Mouse (Mus musculus) gastrocnemius, postnatal 10 days (tissue): Measurements from ENCODE around the gene Emc10. TPM values are rescaled to one million over a fixed set of nuclear protein-coding genes. Genes with fewer than 3 reads are reported as not detected.

Source experiments
- DNase-seq: peaks from one replicate; pipeline ENCODE4 v3.0.0; 2021; ENCODE audit warnings: mixed read lengths
- long read RNA-seq, 2 experiments: library from polyadenylated mRNA; stranded (forward); transcript quantifications; one replicate each; pipeline ENCODE4 v2.0.0; 2021
- total RNA-seq, 2 experiments: library from RNA; stranded (reverse); gene quantifications; 2 replicates each; pipeline ENCODE4 v1.2.3; 2021

Emc10 gene
- total RNA-seq, result 10 to 100 TPM; 50.8 to 52.6 TPM
- long read RNA-seq, experiment 1, transcript Emc10-202 (7 exons, 1,872 nt), result major isoform, 96 of 155 reads
- long read RNA-seq, experiment 1, transcript Emc10-201 (8 exons, 1,662 nt), result minor isoform, 43 of 155 reads
- long read RNA-seq, experiment 1, partial matches to known transcripts, result 11 of 155 reads
- long read RNA-seq, experiment 1, other reads (novel, unspliced or antisense), result 4 of 155 reads
- long read RNA-seq, experiment 2, transcript Emc10-202 (7 exons, 1,872 nt), result major isoform, 84 of 158 reads
- long read RNA-seq, experiment 2, transcript Emc10-201 (8 exons, 1,662 nt), result minor isoform, 59 of 158 reads
- long read RNA-seq, experiment 2, partial matches to known transcripts, result 9 of 158 reads
- long read RNA-seq, experiment 2, other reads (novel, unspliced or antisense), result 5 of 158 reads

DNA sequence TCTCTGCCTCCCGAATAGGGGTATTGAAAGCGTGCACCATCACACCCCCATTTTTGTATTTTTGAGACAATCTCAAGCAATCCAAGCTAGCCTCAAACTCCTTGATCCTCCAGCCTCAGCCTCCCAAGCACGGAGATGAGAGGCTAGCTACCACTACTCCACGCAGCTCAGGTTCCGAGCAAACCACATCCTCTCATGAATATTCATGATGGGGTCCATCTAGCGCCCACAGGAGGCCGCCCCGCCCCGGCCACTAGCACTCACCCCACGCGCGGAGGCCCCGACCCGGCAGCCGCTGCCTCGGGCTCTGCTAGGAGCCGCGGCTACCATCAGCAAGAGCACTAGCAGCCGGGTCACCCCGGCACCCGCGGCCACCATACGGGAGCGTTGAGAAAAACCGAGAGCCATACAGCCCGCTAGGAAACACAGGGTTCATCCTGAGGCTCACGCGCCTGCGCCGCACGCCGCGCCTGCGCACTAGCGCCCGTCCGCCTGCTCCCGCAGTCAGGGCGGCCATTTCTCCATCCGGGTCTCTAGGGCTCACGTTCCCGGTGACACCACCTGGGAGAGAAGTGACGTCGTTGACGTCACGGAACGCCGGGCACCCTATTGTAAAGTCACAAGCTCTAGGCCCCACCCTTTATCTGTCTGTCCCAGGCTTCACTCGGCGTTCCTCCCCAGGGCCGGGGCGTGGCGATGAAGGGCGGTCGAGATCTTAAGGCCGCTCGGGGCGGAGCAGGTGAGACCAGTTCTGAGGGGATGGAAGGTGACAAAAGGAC is at the start of gene Emc10, which contains the start of gene Fam71e1:
TSS of gene Emc10 (minus strand) at position 538 of the 779 bp plus-strand sequence.
TSS of gene Fam71e1 (plus strand) at position 590 of the 779 bp plus-strand sequence.
- peak; percentile 97 for DNase-seq

DNA sequence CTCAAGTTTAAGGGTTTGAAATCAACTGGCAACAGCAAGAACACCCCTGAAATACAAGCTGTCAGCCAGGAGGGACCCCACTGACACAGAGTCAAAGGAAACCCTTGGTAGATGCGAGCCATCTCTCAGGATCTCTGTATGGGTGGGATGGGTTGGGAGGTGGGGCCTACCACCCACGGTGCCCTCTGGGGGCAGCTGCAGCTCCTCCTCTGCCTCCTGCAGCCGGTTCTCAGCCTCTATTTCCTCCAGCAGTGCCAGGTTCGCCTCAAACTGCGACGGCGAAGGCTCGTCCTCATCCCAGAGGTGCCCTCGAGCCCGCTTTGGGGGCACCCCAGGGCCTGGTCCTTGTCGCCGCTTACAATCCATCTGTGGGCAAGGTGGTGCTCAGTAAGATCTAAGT is 46.7 kb upstream of the Emc10 start:
- no peak for DNase-seq

DNA sequence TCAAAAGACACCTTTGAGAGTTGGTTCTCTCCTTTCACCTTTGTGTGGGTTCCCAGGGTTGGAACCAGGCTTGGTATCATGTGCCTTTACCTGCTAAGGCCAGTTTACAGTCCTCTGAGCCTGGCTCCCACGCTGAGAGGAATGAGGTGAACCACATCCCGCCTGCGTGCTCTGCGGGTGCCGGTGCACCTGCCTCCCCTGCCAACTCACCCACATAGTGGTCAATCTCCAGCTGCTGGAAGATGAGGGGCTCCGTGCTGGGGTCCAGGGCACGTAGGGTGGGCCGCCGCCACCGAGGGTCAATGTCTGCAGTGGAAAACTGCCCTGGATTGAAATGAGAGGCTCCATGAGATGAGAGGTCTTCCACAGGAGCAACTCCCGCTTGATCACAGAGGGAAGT is 46.2 kb upstream of the Emc10 start:
- DNase-seq, result no peak

DNA sequence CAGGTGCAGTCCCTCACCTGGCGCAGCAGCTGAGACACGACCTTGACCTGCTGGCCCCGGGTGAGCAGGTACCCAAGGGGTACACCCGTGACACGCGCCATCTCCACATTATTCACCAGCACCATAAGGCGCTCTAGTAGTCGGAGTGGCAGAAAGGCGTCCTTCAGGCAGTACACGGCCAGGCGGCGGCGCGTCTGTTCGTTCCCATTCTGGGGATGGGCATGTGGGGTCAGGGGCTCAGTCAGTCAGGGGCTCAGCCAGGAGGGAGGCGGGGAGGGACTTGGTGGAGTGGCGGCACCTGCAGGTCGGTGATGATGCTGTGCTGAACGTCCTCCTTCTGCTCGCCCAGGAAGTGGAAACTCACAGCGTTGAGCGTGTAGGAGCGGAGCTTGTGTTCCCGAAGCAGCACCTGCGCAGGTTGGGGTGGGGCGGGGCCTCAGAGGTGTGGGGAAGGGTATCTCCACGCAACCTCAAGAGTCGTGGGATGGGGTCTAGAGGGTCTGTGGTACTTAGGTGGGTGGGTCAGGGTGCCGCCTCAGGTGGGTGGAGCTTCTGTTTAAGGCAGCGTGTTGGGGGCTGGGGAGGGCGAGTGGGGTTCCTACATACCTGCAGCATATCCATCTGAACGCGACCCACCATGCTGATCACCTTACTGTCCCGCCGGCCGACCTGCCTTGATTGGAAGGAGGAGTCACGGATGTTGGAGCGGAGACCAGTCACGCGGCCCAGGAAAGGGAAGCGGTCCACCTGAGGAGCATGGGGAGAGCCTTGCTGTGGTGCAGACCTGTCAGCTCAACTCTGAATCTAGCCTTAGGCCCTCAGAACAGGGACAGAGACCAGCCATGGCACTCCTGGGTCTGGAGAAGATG is 42.7 kb upstream of the Emc10 start:
- no peak for DNase-seq

GRCm38 (mm10) chr7:44537496-44537895 is 41.2 kb upstream of the Emc10 start:
- no peak for DNase-seq

DNA sequence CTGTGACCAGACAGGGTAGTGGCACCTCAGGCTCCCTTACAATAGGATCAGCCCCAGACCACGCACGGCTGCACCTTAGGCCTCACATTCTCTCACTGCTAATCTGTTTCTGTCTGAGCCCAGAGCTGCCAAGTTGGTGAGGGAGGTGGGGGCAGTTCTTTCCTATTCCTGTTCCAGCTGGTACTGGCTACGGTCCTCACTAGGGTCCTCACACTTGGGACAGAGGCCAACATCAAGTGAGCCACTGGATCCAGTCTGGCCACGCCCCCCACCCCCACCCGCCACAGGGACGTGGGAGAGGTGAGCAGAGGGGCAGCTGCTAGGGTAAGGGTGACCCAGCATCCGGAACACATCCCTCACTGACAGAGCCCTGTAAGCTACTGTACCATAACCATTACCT is 40.7 kb upstream of the Emc10 start:
- no peak for DNase-seq

DNA sequence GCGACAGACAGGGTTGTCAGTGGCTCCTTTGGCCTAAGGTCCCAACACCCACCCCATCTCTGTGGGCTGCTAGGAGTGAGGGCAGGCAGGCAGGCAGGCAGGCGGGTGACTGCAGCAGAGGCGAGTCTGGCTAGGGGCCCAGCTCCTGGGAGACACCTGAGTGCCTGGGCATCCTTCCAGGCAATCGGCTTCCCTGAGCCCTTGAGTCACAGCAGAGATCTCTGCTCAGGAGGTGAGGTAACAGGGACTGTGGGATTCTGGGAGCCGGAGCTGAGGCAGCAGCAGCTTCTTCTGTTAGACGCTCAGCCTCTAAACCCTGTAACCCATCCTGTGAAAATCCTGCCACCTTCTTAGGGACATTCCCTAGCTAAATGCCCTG is 40.2 kb upstream of the Emc10 start:
- no peak for DNase-seq

DNA sequence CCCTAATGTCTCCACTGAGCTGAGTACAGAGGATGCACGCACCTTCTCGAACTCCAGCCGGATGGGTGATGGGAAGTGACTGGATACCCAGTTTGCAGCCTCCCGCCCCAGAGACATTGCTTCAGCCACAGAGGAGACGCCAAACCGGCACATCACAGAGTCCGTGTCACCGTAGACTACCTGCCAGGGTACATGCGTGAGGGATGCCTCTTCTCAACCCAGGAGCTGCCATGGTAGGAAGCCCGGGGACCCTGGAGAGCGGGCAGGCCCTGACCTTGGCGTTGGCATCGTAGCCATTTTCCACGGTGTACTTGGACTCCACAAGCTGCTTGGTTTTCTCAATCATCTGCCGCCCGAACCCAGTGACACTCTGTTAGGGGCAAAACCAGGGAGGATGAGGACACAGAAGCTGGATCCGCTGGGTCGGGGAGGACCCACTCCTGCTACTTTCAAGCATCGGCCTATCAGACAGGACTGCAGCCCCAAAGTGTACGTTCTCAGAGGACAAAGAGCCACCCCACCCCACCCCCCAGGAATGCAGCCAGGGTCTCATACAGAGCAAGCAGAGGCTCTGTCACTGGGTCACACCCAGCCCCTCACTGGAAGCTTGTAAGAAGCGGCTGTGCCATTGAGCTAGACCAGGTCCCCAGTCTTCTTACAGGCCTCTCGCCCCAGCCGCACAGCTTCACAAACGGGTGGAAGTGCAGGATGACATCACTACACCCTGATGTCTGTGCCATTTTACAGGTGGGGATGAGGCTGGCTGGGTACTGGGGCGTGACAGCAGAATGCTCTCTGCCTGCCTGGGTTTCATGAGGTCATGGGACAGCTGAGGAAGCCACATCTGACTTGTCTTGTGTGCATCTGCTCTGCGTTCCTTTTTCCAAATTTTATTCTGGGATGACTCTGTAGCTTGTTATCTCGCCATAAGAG is 39.6 kb upstream of the Emc10 start:
- no peak for DNase-seq

DNA sequence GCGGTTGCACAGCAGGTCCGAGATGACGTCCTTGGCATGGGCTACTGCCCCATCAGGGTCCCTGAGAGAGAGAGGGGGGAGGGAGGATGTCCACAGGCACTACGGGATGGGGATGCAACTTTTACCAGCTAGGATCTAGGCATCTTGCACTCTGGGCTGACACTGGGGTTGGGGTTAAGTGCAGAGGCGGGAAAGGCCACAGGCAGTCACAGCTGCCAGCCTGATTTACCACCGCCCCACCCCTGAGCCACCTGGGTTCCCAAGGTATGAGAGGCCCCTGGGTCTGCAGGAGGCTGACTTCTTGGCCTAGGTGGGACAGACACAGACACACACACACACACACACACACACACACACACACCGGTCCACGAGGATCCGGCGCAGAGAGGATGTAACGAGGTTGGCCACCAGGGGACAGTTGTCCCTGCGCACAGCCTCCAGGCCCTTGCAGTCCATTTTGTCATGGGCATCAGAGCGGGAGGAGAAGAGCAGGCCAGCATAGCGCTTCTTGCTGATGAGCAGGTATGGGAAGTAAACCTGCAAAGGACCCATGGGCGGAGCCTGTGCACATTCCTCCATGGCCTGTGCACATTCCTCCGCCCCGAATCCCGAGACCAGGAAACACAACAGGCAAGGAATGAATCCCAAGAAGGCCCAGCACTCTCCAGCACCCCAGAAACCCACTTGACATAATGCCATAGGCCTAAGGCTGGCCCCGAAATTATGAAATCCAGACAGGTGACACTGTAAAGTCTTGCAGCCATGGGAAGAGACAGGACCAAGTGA is 38.5 kb upstream of the Emc10 start:
- DNase-seq, result no peak

DNA sequence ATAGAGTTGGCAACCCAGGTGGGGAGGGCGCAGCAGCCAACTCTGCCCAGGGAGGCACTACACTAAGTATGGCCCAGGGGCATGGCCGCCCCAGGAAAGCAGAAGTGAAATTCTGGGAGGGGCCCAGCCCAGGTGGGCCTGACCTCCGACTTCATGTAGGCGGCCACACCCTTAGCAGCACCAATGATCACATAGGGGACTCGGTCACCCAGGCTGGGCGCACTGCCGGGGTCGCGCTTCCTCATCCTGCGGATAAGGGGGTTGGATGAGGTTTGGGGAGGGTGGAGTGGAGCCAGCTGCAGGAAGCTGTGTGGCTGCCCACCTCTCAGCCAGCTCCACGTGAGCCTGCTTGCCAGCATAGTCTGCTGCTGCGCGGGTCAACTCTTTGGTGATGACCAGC is 37.9 kb upstream of the Emc10 start:
- DNase-seq, result no peak

- DNase-seq, result no peak
Observed at GRCm38 (mm10) chr7:44533746-44534045, 37.4 kb upstream of the Emc10 start.

GRCm38 (mm10) chr7:44532918-44533745 is 36.8 kb upstream of the Emc10 start:
- no peak for DNase-seq

GRCm38 (mm10) chr7:44531946-44532732 is 35.8 kb upstream of the Emc10 start, which contains the start of gene Spib:
Spib (minus strand) TSS chr7:44532071.
- DNase-seq, result no peak

GRCm38 (mm10) chr7:44531207-44531606 is 34.9 kb upstream of the Emc10 start:
- DNase-seq, result no peak

GRCm38 (mm10) chr7:44530507-44530906 is 34.2 kb upstream of the Emc10 start:
- no peak for DNase-seq

- no peak for DNase-seq
Observed at GRCm38 (mm10) chr7:44529518-44529917, 33.2 kb upstream of the Emc10 start.

DNA sequence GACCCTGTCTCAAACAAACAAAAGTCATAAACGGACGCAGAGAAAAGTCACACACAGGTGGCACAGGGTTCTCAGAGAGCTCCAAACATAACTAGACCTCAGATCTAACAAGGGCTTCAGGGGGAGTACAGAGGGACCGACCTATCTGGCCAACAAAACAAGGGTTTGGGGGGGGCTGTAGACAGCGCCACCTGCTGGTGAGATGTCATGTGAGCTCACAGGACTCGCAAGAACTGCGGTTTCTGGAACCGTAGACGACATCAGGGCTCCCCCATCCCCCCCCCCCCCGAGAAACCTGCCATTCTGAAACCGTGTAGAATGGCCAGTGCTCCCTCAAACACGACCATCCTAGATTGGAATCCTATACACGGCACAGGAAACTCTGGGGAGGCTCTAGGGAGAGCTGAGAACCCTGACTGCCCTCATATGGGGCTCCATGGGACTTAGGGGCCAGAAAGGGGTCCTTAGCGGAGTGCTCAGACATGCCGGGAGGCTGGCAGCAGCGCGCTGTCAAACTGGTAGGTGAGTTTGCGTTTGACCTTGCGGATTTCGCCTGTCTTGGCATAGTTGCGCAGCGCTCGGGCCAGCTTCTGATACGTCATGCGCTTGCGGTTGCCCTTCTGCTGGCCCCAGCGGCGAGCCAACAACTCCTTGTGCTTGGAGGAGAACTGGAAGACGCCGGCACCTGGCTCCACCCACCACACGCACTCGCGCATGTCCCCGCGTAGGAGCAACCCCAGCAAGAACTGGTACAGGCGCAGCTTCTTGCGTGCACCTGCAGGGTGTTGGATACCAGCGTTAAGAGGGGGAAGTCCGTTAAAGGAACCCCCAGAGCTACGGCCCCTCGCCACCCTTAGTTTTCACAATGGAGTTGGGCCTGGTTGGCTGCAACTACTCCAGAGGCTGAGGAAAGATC is 31.4 kb upstream of the Emc10 start:
- DNase-seq, result peak; percentile 83
